Comparison of ENCODE assay signal across 8 mouse cellular contexts in the genomic region with DNA sequence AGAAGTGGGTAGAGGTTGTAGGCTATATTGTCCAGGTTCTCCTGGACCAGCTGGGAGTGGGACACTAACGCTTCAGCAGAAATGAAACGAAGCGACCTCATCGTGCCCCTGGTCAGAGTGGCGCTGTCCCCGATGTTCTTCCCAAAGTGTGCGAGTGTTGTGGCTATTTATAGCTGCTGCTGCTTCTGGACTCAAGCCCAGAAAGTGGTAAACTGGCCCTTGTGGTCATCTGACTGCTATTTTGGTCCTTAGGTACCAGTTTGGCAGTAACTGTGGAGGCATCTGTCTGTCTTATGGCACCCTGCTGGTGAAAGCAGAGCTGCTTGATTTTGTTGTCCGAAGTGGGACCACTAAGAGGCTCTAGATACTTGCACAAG. TPM values are rescaled to one million over a fixed set of nuclear protein-coding genes. Genes with fewer than 3 reads are reported as not detected.
DNase-seq lines count a peak whose midpoint lies in the region; ATAC-seq lines count a peak whose summit lies in the region.

A gene (minus strand): TSS at position 147 of the 377 bp plus-strand sequence.

- H3K27ac ChIP-seq in brown adipose tissue, adult 24 weeks (replicated peaks; ENCODE audit: low read depth, low read length): 0 out of 2 replicates have a peak within 1 kb of the TSS, but pooled peaks have one; percentile 6
- peak within 1 kb of the TSS; percentile 12; the same call in 1 of the 2 replicates for H3K27ac ChIP-seq in lung, embryonic 15.5 days

- no peaks in the 10 kb centered on the region for H3K9me3 ChIP-seq in lung, embryonic 15.5 days

- WGBS in lung, embryonic 15.5 days: 53% methylated on average over 8 of the region's 8 CpGs

- 0 out of 2 replicates have a peak, but pooled peaks cover 7% of the 10 kb centered on the region for H3K4me1 ChIP-seq in brown adipose tissue, adult 24 weeks (ENCODE audit: control insufficient read depth, insufficient read depth, insufficient read length, low read length)
- peaks cover 9% of the 10 kb centered on the region for H3K4me1 ChIP-seq in lung, embryonic 15.5 days

- no peak within 1 kb of the TSS for H3K9ac ChIP-seq in lung, embryonic 15.5 days

- H3K4me3 ChIP-seq in brown adipose tissue, adult 24 weeks (ENCODE audit: insufficient read depth, low read depth, low read length): no peak within 1 kb of the TSS
- H3K4me3 ChIP-seq in lung, embryonic 15.5 days: no peak within 1 kb of the TSS

- ATAC-seq in lung, embryonic 15.5 days (ENCODE audit: borderline replicate concordance, extremely low read depth, low FRiP score, low TSS enrichment): peak; percentile 33; the same call in 1 of the 2 replicates
- ATAC-seq in monocyte, adult 5-6 weeks (replicated peaks; ENCODE audit: insufficient number of reproducible peaks, low FRiP score, low TSS enrichment, poor library complexity, severe bottlenecking): no peak

- peaks cover 22% of the 10 kb centered on the region for H3K36me3 ChIP-seq in lung, embryonic 15.5 days

- H3K27me3 ChIP-seq in lung, embryonic 15.5 days: no peaks in the 10 kb centered on the region

- peak; percentile 46 to 59 for DNase-seq in kidney, adult 8-10 months
- DNase-seq in kidney, adult 18-20 months: no peak
- peak; percentile 61 to 78 for DNase-seq in heart, adult 9 months (ENCODE audit: low spot score in 2 of 2)
- no peak for DNase-seq in right cerebral cortex, postnatal 36 days (ENCODE audit: low spot score in 2 of 2)
- no peak for DNase-seq in thymus, postnatal 4 days

- H3K4me2 ChIP-seq in lung, embryonic 15.5 days: no peak within 1 kb of the TSS

RNA-seq across cellular contexts. Expression of the gene that starts here (rescaled TPM):
- polyA plus RNA-seq in brown adipose tissue, adult 24 weeks (2012; ENCODE audit: insufficient read depth, insufficient read length, missing spikeins): 2.3 and 3.4 TPM in 2 replicates
- polyA plus RNA-seq in lung, embryonic 15.5 days (2015; fragmentation: Nextera tagmentation; extraction: Ambion mirVana): 0.13 TPM in 1 of 2 replicates, not detected in the other
- 0.19 TPM in 1 of 3 replicates, not detected in the others for total RNA-seq in monocyte, adult 5-6 weeks (2017)

Comparison
In these comparisons a context has a peak if more than half of its experiments do, and no peak if none do; other contexts are left out.
1. DNase-seq: peak in kidney, adult 8-10 months (2 of 2) and heart, adult 9 months (2 of 2); none in kidney, adult 18-20 months (single experiment), right cerebral cortex, postnatal 36 days (0 of 2) and thymus, postnatal 4 days (single experiment).
2. Peak in ATAC-seq and H3K27ac ChIP-seq in lung, embryonic 15.5 days; RNA of the gene not detected or under 1 TPM.